Mouse (Mus musculus): ENCODE data around the gene Clrn3.
"Not testable (repeated sequence)": the region's sequence is repeated elsewhere in the genome, so short reads cannot be mapped to it uniquely, and the experiment has no call there.

- TF ChIP-seq TAL1, GATA1 (IDR thresholded peaks at IDR 0.05; ENCODE audit: low read length): not testable (repeated sequence)
Measured at GRCm38 (mm10) chr7:135506506-135506905, 21.9 kb downstream of the Clrn3 start.
